Mouse (Mus musculus) heart, postnatal 0 days (tissue): Measurements from ENCODE around the gene Med19.

Experiments used
- CTCF ChIP-seq: IDR thresholded peaks from 2 replicates; pipeline ENCODE4 v1.5.1; 2016; ENCODE audit warnings: antibody characterized with exemption, control low read depth, low read depth
- EP300 ChIP-seq: IDR thresholded peaks from 2 replicates; pipeline ENCODE4 v1.6.1; 2016; ENCODE audit warnings: antibody characterized with exemption, low read depth

- TF ChIP-seq CTCF: no peak
- TF ChIP-seq EP300: no peak
These were observed 8.2 kb upstream of the Med19 start for GRCm38 (mm10) chr2:84669828-84670568.
